Mouse (Mus musculus) left cerebral cortex, adult 18-20 months (tissue): ENCODE data around the gene Gm10563. TPM values are rescaled to one million over a fixed set of nuclear protein-coding genes. Genes with fewer than 3 reads are reported as not detected.

ENCODE experiments used
- DNase-seq, 2 experiments: peaks; one replicate each; pipeline ENCODE4 v3.0.0; 2021 to 2022; ENCODE audit warnings: low spot score in 2 of 2, mixed read lengths in 1 of 2
- total RNA-seq, 2 experiments: library from RNA; stranded (reverse); gene quantifications; 2 replicates each; pipeline ENCODE4 v1.2.3; 2021

The Gm10563 gene
- total RNA-seq, 2 experiments from 2014 or later: not detected

DNA sequence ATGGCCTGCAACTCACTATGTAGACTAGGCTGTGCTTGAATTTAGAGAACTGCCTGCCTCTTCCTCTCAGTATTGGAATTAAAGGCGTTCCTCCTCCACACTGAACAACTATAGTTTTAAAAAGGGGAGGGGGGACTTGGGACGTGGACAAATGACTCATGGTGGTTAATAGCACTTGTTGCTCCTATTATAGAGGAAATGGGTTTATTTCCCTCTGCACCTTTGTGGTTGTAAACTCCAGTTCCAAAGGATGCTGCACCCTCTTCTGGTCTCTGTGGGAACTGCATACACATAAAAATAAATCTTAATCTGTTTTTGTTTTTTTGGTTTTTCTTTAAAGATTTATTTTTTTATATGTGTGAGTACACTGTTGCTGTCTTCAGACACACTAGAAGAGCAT, 77.0 kb downstream of the Gm10563 start:
- no peak for DNase-seq

DNA sequence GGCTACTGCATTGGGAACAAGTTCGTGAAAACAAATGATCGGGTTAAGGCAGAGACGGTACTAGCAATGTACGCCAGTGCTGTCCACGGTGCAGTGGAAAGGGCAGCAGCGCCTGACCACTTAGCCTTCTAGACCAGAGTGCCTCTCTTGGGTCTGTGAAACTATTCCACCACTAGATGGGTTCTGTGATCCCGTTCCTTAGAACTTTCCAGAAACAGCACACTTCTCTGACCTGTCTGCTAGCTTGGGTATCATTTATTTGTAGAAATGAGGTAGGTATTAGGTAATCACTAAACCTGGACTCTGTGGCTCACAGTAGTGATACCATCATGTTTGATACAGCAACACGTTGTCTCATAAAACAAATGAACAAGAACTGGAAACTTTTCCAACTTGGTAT, 78.7 kb downstream of the Gm10563 start:
- DNase-seq: no peak

Other genes starting within 250 kb of the Gm10563 start
- 10 to 100 TPM; 77.5 to 84.7 TPM for gene Gabrd, start 247.3 kb downstream of the Gm10563 start, total RNA-seq
- gene Cfap74, start 236.2 kb downstream of the Gm10563 start, total RNA-seq: 10 to 100 TPM; 12.0 to 13.1 TPM
- gene Tmem52, start 176.3 kb downstream of the Gm10563 start, total RNA-seq: 1 to 10 TPM; 1.1 to 1.8 TPM
- gene Gnb1, start 154.0 kb downstream of the Gm10563 start, total RNA-seq: 100 to 1,000 TPM; 859 to 881 TPM
- gene Nadk, start 83.0 kb downstream of the Gm10563 start, total RNA-seq: 10 to 100 TPM; 57.5 to 57.7 TPM
- gene Slc35e2, start 44.0 kb downstream of the Gm10563 start, total RNA-seq: 10 to 100 TPM; 47.2 to 48.9 TPM
- gene Cdk11b, start 20.6 kb downstream of the Gm10563 start, total RNA-seq: 10 to 100 TPM; 47.1 to 49.4 TPM
- 1 to 10 TPM; 2.4 to 4.6 TPM for gene Mmp23, start 8.0 kb upstream of the Gm10563 start, total RNA-seq
- 100 to 1,000 TPM; 128 to 129 TPM for gene Mib2, start 23.8 kb upstream of the Gm10563 start, total RNA-seq
- gene Fndc10, start 48.9 kb upstream of the Gm10563 start, total RNA-seq: 10 to 100 TPM; 27.8 to 32.8 TPM
- gene Ssu72, start 59.4 kb upstream of the Gm10563 start, total RNA-seq: 10 to 100 TPM; 90.6 to 97.4 TPM
- gene Tmem240, start 89.4 kb upstream of the Gm10563 start, total RNA-seq: 10 to 100 TPM; 51.1 to 53.0 TPM
- gene Atad3a, start 115.7 kb upstream of the Gm10563 start, total RNA-seq: 10 to 100 TPM; 48.3 to 55.6 TPM
- gene Vwa1, start 129.3 kb upstream of the Gm10563 start, total RNA-seq: 10 to 100 TPM; 15.6 to 17.6 TPM
- 10 to 100 TPM; 16.4 to 19.0 TPM for gene Tmem88b, start 140.5 kb upstream of the Gm10563 start, total RNA-seq
- gene Ankrd65, start 145.0 kb upstream of the Gm10563 start, total RNA-seq: under 1 TPM in 1 of 2 experiments, not detected in 1; 0.44 TPM
- 10 to 100 TPM; 84.9 to 89.4 TPM for gene Mrpl20, start 157.5 kb upstream of the Gm10563 start, total RNA-seq
- 10 to 100 TPM; 60.1 to 65.5 TPM for gene Ccnl2, start 167.1 kb upstream of the Gm10563 start, total RNA-seq
- 100 to 1,000 TPM; 103 to 110 TPM for gene Aurkaip1, start 185.9 kb upstream of the Gm10563 start, total RNA-seq
- gene Mxra8, start 194.3 kb upstream of the Gm10563 start, total RNA-seq: 1 to 10 TPM; 6.2 to 7.3 TPM
- gene Dvl1, start 202.0 kb upstream of the Gm10563 start, total RNA-seq: 10 to 100 TPM; 88.0 to 96.3 TPM
- under 1 TPM; 0.23 TPM for gene Tas1r3, start 218.0 kb upstream of the Gm10563 start, total RNA-seq
- gene Cptp, start 224.0 kb upstream of the Gm10563 start, total RNA-seq: 10 to 100 TPM; 23.1 to 33.8 TPM
- gene Ints11, start 224.1 kb upstream of the Gm10563 start, total RNA-seq: 10 to 100 TPM; 31.7 to 33.9 TPM
- 10 to 100 TPM; 54.9 to 58.6 TPM for gene Pusl1, start 246.4 kb upstream of the Gm10563 start, total RNA-seq
- gene Acap3, start 246.4 kb upstream of the Gm10563 start, total RNA-seq: 100 to 1,000 TPM; 124 to 128 TPM